Mouse (Mus musculus): ENCODE data around the gene Abcb1a.
A peak's percentile ranks its signal among the peaks of the same experiment; 100 is the strongest.
"Not testable (repeated sequence)": the region's sequence is repeated elsewhere in the genome, so short reads cannot be mapped to it uniquely, and the experiment has no call there.

Abcb1a gene

GRCm38 (mm10) chr5:8727760-8728159, 67.9 kb downstream of the Abcb1a start:
- DNase-seq (ENCODE audit: low spot score): no peak

- DNase-seq (ENCODE audit: low spot score): no peak
Observed at GRCm38 (mm10) chr5:8732639-8733038, 72.8 kb downstream of the Abcb1a start.

- DNase-seq (ENCODE audit: low spot score): not testable (repeated sequence)
Observed at GRCm38 (mm10) chr5:8733307-8733706, 73.4 kb downstream of the Abcb1a start.

GRCm38 (mm10) chr5:8736389-8736788, 76.5 kb downstream of the Abcb1a start:
- DNase-seq (ENCODE audit: low spot score): no peak

GRCm38 (mm10) chr5:8737062-8737461, 77.2 kb downstream of the Abcb1a start:
- DNase-seq (ENCODE audit: low spot score): no peak

- DNase-seq (ENCODE audit: low spot score): not testable (repeated sequence)
Observed at GRCm38 (mm10) chr5:8747244-8747643, 87.4 kb downstream of the Abcb1a start.

- DNase-seq (ENCODE audit: low spot score): no peak
Observed at GRCm38 (mm10) chr5:8772866-8773265, 113.0 kb downstream of the Abcb1a start.

GRCm38 (mm10) chr5:8778311-8778710, 118.4 kb downstream of the Abcb1a start:
- DNase-seq (ENCODE audit: low spot score): no peak

GRCm38 (mm10) chr5:8778751-8779150, 118.9 kb downstream of the Abcb1a start:
- DNase-seq (ENCODE audit: low spot score): peak; percentile 38

GRCm38 (mm10) chr5:8792281-8792680, 132.4 kb downstream of the Abcb1a start:
- no peak for DNase-seq (ENCODE audit: low spot score)

Measured in adipocyte (in vitro differentiated cells).